Mouse (Mus musculus) brain, embryonic 18.5 days (tissue): Measurements from ENCODE around the gene Neu1.
A peak's percentile ranks its signal among the peaks of the same experiment; 100 is the strongest.
"Not testable (repeated sequence)": the region's sequence is repeated elsewhere in the genome, so short reads cannot be mapped to it uniquely, and the experiment has no call there.

Experiments used
- DNase-seq: peaks from one replicate; pipeline ENCODE4 v3.0.0-alpha.2; 2012; ENCODE audit warnings: low read depth, low spot score

Gene Neu1

DNA sequence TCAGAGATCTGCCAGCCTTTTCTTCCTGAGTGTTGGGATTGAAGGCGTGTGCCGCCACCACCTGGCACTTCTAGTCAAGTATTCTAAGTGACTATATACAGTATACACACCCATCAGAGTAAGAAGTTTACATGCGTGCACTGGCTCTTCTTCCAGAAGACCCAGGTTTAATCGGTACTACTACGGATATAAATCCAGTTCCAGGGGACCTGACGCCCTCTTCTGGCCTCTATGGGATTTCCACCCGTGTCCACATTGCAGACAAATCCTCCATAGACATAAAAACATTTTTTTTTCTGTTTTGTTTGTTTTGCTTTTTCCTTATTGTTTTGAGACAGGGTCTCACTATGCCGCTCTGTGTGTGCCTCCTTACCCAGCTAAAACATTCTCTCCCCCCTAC is 16.6 kb downstream of the Neu1 start:
- DNase-seq = no peak

DNA sequence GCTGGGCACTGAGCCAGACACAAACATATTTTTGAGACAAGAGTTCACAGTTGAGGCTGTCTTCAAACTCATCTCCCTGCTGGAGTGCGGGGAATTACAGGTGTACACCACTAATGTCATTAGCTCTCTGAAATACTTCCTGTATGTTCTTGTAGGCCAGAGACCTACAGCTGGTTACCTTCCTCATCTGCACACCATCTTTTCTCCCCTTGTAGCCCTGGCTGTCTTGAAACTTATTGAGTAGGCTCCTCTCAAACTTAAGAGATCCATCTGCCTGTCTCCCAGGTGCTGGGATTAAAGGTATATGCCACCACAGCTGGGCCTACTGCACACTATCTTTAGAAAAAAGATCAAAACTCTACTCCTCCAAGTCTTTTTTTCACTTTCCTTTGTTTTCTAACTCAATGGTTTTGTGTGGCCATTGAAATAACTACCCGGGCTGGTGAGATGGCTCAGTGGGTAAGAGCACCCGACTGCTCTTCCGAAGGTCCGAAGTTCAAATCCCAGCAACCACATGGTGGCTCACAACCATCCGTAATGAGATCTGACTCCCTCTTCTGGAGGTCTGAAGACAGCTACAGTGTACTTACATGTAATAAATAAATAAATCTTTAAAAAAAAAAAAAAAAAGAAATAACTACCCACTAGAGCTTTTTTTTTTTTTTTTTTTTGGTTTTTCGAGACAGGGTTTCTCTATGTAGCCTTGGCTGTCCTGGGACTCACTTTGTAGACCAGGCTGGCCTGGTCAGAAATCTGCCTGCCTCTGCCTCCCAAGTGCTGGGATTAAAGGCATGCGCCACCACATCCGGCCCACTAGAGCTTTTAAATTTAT is 17.9 kb downstream of the Neu1 start:
- DNase-seq = not testable (repeated sequence)

DNA sequence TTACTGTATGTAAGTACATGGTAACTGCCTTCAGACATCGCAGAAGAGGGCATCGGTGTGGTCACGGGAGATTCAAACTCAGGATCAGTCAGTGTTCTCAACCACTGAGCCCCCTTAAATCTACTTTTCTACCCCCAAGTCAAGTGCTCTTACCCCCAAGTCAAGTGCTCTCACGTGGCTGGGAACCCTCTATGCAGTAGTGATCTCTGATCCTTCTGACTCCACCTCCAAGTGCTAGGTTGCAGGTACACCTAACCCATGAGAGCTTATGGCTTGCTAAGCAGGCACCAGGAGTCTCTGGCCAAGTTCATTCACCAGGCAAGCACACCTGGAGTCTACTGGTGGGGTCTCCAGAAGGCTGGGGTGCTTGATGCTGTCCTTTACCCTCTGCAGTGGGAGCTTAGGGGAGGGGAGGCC is 18.5 kb downstream of the Neu1 start:
- DNase-seq = no peak

DNA sequence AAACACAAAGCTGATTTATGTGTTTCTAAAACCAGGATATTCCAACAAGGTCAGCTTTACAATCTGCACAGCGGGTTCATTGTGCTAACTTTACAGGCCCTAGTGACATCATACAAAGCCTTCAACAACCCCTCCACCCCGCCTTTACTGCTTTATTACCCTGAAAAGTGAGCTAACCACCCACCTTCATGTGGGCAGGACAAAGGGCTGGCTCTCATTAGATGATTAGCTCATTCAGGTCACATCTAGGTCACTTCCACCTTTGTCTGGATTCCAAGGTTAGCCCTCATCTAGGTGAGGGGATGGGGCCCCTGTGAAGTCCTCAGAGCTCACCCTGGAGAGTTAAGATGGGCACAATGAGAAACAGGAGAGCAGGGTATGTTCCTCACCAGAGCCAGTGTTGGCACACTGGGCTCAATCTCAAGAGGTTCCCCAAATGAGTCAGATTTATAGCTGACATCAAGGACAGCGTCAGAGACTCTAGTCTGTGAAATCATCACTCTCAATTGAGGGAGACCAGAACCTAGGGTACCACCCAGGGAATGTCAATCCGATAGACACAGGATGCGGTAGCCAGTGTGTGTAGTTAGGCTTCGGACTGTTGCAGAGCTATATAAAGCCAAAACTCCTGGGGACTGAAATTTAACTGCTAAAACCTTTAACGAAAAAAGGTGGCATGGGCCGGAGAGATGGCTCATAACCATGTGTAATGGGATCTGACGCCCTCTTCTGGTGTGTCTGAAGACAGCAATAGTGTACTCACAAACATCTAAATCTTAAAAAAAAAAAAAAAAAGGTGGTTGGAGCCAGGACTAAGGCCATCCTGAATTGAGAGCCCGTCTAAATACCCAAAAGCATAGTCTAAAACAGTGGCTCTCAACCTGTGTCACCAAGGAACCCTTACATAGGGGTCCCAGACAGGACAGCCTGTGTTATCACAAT is 19.7 kb downstream of the Neu1 start:
- DNase-seq = no peak

DNA sequence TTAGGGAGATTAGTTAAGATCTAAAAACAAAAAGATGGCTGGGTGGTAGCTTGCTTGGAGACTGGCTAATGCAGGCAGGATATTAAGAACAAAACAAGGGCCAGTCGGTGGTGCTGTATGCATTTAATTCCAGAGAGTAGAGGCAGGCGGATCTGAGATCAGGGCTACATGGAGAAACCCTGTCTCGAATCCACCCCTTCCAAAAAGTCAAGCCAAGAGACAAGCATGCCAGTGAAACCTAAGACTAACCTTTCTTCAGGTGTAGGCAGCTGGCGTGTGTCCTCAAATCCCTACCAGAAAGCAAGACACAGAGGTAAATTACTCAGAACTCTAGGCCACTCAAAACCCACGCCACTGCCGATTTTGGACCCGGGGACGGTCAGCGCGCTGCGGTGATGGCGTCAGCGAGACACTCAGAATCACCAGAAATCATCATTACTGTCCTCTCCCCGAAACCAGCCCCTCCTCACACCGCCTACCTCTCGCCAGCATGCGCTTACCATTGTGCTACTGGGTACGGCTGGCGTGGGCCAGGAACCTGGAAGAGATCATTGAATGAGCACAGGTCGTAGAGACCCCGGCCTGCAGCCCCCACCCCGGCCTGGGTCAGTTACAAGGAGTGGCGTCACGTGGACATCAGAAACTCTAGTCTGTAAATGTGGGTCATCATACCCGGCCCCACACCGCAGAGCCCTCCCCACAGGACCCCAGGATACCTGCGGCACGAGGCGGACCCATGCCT is 20.8 kb downstream of the Neu1 start:
- DNase-seq = no peak

DNA sequence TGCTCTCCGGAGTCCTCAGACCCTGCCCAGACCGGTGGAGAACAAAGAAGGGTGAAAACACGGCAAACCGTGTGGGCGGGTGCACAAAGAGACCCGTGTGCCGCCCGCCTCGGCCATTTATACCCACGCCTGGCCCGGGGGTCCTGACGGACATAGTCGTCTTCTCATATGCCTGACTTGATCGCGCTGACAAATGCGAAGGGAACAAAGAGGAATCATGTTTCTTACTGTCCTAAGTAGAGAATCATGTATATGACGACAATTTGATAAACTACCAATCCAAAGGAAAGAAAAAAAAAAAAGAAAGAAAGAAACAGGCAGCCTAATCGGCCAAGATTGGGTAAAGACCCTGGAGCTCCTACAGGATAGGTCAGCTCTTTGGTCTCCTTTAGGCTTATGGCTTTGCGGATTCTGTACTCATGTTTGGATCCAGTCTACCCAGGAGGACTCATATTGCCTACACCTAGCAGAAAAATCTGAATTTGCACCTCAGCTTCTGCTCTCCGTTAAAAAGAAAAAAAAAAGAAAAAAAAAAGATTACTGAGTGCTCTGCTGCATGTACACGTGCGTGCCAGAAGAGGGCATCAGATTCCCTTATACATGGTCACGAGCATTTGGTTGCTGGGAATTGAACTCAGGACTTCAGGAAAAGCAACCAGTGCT is 21.5 kb downstream of the Neu1 start:
- peak; percentile 61 for DNase-seq

DNA sequence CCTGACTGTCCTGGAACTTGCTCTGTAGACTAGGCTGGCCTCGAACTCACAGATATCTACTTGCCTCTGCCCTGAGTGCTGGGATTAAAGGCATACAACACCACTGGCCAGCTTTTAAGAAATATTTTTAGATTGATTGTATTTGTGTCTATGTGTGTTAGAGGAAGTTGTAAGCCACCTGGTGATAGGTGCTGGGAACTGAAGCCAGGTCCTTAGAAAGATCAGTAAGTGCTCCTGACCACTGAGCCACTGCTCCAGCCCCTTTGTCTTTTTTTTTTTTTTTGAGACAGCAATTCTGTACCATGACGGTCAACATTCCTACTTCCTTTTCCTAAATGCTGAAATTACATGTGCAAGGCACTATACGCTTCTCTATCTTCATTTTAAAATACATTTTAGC is 22.2 kb downstream of the Neu1 start:
- DNase-seq = no peak

DNA sequence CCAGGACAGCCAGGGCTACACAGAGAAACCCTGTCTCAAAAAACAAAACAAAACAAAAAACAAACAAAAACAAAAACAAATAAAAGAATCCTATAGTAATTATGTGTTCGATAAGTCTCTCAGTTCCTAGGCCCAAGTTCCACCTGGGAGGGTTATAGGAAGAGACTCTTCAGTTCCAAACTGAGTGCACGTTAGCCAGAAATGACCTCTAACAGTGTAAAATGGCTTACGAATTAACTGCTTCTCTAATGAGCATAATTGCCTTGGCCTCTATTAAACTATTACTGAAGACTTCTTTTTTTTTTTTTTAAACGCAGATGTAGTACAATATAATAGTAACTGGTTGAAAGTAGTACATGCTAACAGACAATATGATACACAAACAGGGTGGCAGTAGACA is 22.9 kb downstream of the Neu1 start:
- no peak for DNase-seq

DNA sequence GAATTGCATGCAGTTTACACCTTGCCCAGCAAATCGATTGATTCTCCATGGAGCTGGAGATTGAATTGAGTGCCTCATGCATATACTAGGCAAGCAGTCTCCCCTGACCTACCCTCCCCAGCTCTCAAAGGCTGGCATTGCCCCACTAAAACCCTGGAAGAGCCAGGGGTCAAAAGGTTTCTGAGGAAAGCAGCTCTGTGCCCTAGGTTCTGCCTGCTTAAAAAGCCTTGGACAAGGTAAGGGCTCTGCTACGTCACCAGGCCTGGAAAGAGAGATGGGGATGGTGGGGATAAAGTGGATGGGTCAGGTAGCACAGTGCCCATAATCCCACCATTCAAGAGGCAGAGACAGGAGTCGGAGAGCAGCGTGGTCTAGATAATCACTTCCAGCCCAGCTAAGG is 23.8 kb downstream of the Neu1 start:
- no peak for DNase-seq

DNA sequence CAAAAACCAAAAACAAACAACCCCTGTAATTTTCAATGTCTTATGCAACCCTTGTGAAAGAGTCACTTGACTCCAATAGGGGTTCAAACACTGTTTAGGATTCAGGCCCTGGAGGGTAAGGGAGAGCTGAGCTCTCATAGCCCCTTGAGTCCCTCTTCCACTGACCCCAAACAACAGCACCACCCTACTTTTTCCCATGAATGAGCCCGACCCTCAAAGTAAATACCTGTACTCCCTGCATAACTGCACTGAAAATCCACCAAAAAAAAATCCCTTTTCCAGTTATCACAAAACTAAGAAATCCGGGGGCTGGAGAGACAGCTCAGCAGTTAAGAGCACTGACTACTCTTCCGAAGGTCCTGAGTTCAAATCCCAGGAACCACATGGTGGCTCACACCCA is 24.8 kb downstream of the Neu1 start:
- no peak for DNase-seq

DNA sequence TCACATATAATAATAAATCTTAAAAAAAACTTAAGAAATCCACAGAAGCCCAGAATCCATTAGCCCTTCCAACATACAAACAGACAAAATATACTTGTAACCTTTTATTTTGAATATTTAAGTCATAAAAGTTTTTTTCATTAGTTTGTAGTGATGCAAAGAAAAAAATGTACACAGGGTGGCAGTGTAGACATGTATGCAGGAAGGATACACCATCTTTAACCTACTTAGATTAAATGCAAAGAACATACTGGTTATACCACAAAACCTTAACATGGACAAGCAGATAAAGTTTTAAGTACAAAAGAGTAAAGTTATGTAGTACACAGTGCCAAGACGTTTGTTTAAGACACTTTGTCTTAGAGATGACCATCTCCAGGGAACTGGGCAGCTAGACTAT is 25.3 kb downstream of the Neu1 start:
- no peak for DNase-seq

DNA sequence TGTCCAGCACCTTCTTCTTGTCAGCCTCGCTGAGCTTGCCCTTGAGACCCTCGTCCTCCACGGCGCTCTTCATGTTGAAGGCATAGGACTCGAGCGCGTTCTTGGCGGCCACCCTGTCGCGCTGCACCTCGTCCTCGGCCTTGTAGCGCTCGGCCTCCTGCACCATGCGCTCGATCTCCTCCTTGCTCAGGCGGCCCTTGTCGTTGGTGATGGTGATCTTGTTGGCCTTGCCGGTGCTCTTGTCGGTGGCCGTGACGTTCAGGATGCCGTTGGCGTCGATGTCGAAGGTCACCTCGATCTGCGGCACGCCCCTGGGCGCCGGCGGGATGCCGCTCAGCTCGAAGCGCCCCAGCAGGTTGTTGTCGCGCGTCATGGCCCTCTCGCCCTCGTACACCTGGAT is 26.2 kb downstream of the Neu1 start:
- DNase-seq = not testable (repeated sequence)

DNA sequence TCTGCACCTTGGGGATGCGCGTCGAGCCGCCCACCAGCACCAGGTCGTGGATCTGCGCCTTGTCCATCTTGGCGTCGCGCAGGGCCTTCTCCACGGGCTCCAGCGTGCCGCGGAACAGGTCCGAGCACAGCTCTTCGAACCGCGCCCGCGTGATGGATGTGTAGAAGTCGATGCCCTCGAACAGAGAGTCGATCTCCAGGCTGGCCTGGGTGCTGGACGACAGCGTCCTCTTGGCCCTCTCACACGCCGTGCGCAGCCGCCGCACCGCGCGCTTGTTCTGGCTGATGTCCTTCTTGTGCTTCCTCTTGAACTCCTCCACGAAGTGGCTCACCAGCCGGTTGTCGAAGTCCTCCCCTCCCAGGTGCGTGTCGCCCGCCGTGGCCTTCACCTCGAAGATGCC is 26.9 kb downstream of the Neu1 start:
- not testable (repeated sequence) for DNase-seq

DNA sequence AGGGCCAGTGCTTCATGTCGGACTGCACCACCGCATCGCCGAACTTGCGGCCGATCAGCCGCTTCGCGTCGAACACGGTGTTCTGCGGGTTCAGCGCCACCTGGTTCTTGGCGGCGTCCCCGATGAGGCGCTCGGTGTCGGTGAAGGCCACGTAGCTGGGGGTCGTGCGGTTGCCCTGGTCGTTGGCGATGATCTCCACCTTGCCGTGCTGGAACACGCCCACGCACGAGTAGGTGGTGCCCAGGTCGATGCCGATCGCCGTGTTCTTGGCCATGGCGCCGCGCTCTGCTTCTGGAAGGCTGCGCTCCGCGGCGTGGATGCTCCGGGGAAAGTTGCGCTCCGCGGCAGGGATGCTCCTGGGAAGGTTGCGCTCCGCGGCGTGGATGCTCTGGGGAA is 27.7 kb downstream of the Neu1 start:
- not testable (repeated sequence) for DNase-seq

DNA sequence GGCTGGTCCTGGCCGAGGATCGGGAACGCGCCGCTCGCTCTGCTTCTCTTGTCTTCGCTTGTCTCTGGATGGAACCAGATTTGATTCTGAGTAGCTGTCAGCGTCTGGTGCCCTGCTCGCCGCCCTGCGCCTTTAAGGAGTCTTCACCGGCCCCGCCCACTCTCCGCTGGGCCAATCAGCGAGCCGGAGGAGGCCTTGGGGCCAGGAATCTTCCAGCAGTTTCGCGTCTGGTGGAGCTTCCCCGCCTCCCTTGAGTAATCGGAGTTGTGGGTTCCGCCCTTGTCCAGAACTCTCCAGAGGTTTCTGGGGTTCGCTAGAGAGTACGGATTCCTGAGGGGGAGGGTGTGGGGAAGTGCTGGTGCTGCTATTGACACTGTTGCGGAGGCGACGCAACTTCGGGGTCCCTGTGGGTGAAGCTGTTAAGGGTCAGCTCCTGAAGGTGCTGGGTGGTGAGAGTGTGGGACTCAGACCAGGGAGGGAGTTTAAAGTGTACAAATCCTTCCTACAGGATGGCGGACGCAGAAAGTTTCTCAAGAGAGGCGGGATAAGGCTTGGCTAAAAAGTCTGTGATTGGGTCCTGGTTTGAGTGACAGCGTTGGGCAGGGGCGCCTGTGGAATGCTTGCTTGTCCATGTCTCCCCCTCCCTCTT is 28.2 kb downstream of the Neu1 start, which contains the start of gene Hspa1b:
TSS of gene Hspa1b (minus strand) at position 109 of the 649 bp plus-strand sequence.
- not testable (repeated sequence) for DNase-seq

DNA sequence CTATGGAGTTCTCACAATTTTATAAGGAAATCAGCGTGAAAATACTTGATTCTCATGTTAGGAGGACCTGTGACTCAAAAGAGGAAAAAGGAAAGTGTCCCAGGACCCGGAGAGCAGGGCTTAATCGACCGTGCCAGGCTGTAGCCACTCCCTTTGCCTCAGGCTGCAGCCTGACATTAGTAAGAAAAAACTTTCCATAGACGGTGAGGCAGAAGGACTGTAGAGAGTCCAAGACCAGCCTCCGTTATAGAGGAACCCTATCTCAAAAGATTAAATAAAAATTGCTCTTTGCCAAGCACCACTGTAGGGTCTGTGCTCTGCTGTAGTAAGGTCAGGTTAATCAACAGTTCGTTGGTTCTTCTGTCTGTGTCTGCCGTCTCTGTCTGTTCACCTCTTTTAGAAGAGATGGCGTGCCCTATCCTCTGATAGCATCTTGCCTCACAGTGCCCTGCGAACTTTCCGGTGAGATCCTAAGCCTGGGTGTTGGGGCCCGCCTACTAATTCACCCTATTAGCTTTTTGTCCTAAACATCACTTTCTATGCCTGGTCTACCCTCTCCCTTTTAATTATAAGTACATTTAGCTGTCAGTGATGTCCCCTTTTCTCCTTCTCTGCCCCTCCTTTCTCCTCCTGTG is 28.9 kb downstream of the Neu1 start:
- DNase-seq = no peak

DNA sequence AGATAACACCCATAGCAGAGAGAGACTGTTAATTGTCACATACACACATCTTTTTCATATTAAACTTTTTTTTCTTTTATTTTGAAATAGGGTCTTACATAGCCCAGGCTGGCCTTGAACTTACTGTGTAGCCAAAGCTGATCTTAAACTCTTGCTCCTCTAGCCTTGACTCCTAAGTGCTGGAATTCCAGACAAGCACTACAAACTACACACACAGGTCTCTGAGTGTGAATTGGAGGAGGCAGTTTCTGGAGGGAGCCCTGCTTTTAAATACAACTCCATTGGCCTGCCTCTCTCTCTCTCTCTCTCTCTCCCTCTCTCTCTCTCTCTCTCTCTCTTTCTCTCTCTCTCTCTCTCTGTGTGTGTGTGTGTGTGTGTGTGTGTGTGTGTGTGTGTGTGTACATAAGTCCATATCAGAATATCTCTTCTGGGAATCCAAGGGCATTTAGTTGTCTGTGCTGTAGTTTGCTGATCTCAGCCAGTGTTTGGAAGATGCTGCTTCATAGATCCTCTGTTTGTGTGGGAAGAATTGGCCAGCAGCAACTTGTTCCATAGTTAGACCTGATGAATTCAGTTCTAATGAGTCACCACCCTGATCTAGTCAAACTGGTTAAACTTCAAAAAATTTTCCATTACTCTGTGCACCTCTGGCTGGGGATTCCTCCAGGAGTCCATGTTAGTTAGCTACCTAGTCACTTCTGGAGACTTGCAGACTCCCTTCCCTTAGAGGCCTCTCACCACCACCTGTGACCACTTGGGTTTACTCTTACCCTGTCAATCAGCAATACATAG is 29.8 kb downstream of the Neu1 start:
- DNase-seq = no peak

DNA sequence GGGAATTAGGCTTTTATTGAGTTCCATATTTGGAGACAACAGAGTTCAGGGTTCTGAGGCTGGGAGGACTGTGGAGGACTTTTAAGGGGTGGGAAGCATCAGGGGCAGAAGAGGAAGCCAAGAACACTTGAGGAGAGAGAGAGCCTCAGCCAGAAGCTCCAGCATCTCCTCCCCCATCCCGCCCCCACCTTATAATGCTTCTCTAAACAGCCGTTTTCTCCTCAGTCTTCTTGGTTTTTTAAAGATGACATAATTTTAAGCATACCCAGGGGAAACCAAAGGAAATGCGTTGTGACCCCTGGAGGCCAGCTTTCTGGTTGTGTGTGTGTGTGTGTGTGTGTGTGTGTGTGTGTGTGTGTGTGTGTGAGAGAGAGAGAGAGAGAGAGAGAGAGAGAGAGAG is 31.1 kb downstream of the Neu1 start:
- no peak for DNase-seq

DNA sequence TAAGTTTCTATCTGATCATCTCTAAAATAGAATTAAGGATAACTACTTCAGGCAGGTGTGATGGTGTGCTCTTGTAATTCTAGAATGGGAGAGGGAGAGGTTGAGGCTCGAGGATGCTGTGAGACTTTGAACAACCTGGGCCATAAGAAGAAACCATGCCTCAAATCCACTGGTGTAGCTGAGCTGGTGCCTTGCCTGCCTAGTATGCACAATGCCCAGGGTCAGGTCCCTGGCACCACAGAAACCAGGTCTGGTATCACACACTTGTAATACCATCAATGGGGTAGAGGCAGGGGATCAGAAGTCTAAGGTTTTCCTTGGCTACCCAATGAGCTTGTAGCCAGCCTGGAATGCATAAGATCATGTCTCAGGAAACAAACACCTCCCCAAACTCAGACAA is 31.8 kb downstream of the Neu1 start:
- no peak for DNase-seq

DNA sequence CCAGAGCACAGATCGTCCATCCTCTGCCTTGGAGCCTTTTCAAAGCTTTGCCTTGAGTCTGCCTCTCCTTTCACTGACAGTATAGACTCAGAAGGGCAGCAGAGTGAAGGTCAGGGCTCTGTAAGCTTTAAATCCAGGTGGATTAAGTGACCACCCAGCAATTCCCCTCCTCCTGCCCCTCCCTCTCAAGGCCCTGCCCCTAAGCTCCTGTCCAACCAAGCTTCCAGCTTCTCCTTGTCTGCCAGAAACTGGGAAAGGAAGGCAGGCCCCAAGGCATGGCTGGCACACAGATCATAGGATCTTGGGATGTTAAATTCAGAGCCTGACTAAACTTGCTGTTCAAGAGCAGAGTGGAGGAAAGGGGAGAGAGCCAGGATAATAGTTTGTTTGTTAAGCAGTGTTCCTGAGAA is 33.6 kb downstream of the Neu1 start:
- no peak for DNase-seq
